Mouse (Mus musculus) thymus, adult 2 months (tissue): Measurements from ENCODE around the gene Serinc5.

Experiments used
- CTCF ChIP-seq: fragments of 200-500 bp; IDR thresholded peaks from 2 replicates; pipeline ENCODE4 v1.5.1; 2012; ENCODE audit warnings: mild to moderate bottlenecking, control low read depth, low read length, moderate library complexity, borderline replicate concordance; ENCODE audit not compliant: control insufficient read depth, poor library complexity, insufficient read depth; ENCODE audit errors: extremely low read depth
- POLR2A ChIP-seq: fragments of 200-500 bp; IDR thresholded peaks from 2 replicates; pipeline ENCODE4 v1.6.1; 2012; ENCODE audit warnings: mild to moderate bottlenecking, low read length, control low read depth, moderate library complexity; ENCODE audit not compliant: control insufficient read depth, poor library complexity, insufficient read depth; ENCODE audit errors: extremely low read depth

DNA sequence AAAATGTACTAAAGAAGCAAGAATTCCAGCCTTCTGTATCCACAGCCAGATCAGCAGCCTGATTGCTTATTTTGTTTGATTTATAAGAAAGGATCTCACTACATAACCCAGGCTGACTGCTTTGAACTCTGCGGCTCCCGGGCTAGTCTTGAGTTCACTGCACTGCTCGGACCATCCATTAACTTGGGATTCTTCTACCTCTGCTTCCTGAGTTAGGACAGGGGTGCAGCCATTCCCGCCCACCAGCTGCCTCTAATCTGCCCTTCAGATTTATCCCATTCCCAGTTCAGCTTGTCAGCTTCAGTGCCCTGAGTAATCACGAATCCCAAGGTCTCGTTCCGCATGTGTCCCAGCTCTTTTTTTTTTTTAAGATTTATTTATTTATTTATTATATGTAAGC is 93.3 kb downstream of the Serinc5 start:
- TF ChIP-seq POLR2A (no peak), CTCF (no peak)
